ENCODE assay signal across 12 mouse cellular contexts in the genomic region with DNA sequence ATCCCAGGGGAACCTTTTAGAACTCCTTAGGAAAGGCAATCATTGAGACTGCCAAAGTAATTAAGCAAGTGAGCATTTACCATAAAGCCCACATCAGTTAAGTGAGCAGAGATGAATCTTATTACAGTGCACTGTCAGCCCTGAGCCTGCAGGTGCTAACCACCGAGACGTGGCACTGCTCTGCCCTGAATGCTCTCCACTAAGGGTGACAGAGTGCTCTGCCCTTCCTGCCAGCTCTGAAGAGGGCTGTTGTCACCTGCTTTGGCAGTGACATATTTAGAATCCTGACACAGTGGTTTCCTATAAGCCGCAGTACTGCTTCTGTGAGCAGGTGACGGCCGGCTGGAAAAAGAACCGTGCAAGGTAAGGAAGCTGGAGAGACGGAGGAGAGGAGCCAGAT. TPM values are rescaled to one million over a fixed set of nuclear protein-coding genes. Genes with fewer than 3 reads are reported as not detected.
DNase-seq lines count a peak whose midpoint lies in the region; ATAC-seq lines count a peak whose summit lies in the region.
"Had no signal": no experiment of that assay in that cellular context is flagged by ENCODE, and none has a peak within 500 bp of the region (broad histone marks: within the 10 kb centered on the region; RNA-seq: fewer than 3 reads in every experiment).

No protein-coding gene starts in this region.

- WGBS in hindbrain, embryonic 13.5 days = 68% methylated on average over 7 of the region's 7 CpGs
- 89% methylated on average over 7 of the region's 7 CpGs for WGBS in hindbrain, embryonic 10.5 days

- H3K9ac ChIP-seq in hindbrain, embryonic 13.5 days = no peak overlapping the region
- H3K9ac ChIP-seq: liver, embryonic 14.5 days had no signal

- H3K4me1 ChIP-seq in hindbrain, embryonic 13.5 days (replicated peaks) = peaks cover 20% of the 10 kb centered on the region
- no peaks in the 10 kb centered on the region for H3K4me1 ChIP-seq in hindbrain, embryonic 10.5 days (replicated peaks)

- no peaks in the 10 kb centered on the region; the same call in 1 of the 2 replicates for H3K36me3 ChIP-seq in hindbrain, embryonic 13.5 days
- no peaks in the 10 kb centered on the region for H3K36me3 ChIP-seq in hindbrain, embryonic 10.5 days

- H3K4me2 ChIP-seq in hindbrain, embryonic 13.5 days = no peak overlapping the region

- ATAC-seq in hindbrain, embryonic 13.5 days (ENCODE audit: low FRiP score) = no peak

- H3K27me3 ChIP-seq in hindbrain, embryonic 13.5 days = no peaks in the 10 kb centered on the region
- H3K27me3 ChIP-seq in hindbrain, embryonic 10.5 days (ENCODE audit: insufficient read depth, poor library complexity, severe bottlenecking) = no peaks in the 10 kb centered on the region

- no peaks in the 10 kb centered on the region for H3K9me3 ChIP-seq in hindbrain, embryonic 13.5 days
- H3K9me3 ChIP-seq in hindbrain, embryonic 10.5 days = no peaks in the 10 kb centered on the region

- H3K4me3 ChIP-seq in hindbrain, embryonic 13.5 days = no peak overlapping the region
- no peak overlapping the region for H3K4me3 ChIP-seq in hindbrain, embryonic 10.5 days

- intact Hi-C loops in heart, postnatal 25 days (cut with DNase I) = loop anchor here (5.0 kb wide), 1 partner anchor 43 kb away; no protein-coding TSS in a partner anchor

- DNase-seq in hindbrain, embryonic 10.5 days (ENCODE audit: low spot score) = no peak
- peak; percentile 44 to 73 for DNase-seq in heart, adult 9 months (ENCODE audit: low spot score in 2 of 2)
- peak; percentile 13 for DNase-seq in heart, postnatal 25 days (ENCODE audit: low spot score)
- peak; percentile 75 for DNase-seq in thymus, postnatal 14 days
- DNase-seq in adrenal gland, adult 2 months = no peak
- no peak for DNase-seq in adipocyte (ENCODE audit: low spot score)
- DNase-seq: adrenal gland, postnatal 14 days; right cerebral cortex, adult 18-20 months had no signal

- peak overlapping the region; percentile 53; the same call in 1 of the 2 replicates for H3K27ac ChIP-seq in hindbrain, embryonic 13.5 days
- no peak overlapping the region for H3K27ac ChIP-seq in hindbrain, embryonic 10.5 days
- H3K27ac ChIP-seq: liver, embryonic 14.5 days; macrophage had no signal

RNA-seq across cellular contexts. Expression of a gene that starts 38.7 kb away (rescaled TPM):
- 5.1 and 6.8 TPM in 2 replicates for polyA plus RNA-seq in hindbrain, embryonic 13.5 days (2015; fragmentation: Nextera tagmentation; extraction: Ambion mirVana)
- polyA plus RNA-seq in hindbrain, embryonic 10.5 days (2016; fragmentation: Nextera tagmentation; extraction: Ambion mirVana) = 0.71 and 0.77 TPM in 2 replicates
- 100 to 1,000 TPM; 205 to 217 TPM for total RNA-seq in heart, postnatal 25 days (2021)
- under 1 TPM; 0.12 to 0.38 TPM for total RNA-seq in adrenal gland, adult 2 months (2021)
- polyA plus RNA-seq in adrenal gland, adult 2 months (2012; rRNA removed) = 0.25 and 0.28 TPM in 2 replicates
- total RNA-seq: MEL had no signal
- polyA plus RNA-seq: macrophage had no signal

Comparison
In these comparisons a context has a peak if more than half of its experiments do, and no peak if none do; other contexts are left out.
1. DNase-seq: peak in heart, adult 9 months (2 of 2), heart, postnatal 25 days (single experiment) and thymus, postnatal 14 days (single experiment); none in hindbrain, embryonic 10.5 days (single experiment), adrenal gland, adult 2 months (single experiment) and adipocyte (single experiment).